In the genomic region with DNA sequence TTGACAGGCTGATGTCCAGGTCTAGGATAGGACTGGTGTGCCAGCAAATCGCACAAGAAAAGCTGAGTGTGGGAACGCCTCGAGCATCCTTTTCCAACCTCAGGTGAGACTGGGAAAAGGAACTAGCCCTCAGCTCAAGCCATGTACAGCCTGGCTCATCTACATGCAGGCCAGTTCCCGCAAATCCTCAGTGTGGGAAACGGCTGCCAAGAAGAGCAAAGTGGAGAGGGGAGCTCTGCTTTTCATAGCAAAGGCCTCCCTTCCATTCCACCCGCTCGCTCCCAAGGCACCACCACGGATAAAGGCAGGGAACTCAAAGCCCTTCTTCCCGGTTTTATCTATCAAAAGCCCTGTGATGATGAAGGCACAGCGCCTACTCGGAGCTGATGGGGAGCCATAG, we compare ENCODE assay signal across 18 mouse cellular contexts. TPM values are rescaled to one million over a fixed set of nuclear protein-coding genes. Genes with fewer than 3 reads are reported as not detected.
DNase-seq lines count a peak whose midpoint lies in the region; ATAC-seq lines count a peak whose summit lies in the region.
"Had no signal": no experiment of that assay in that cellular context is flagged by ENCODE, and none has a peak within 500 bp of the region (broad histone marks: within the 10 kb centered on the region; RNA-seq: fewer than 3 reads in every experiment).

No protein-coding gene starts in this region.

- no peak overlapping the region for H3K9ac ChIP-seq in heart, embryonic 12.5 days
- H3K9ac ChIP-seq in lung, embryonic 15.5 days = no peak overlapping the region
- H3K9ac ChIP-seq: embryonic facial prominence, embryonic 12.5 days; heart, embryonic 15.5 days; liver, embryonic 15.5 days had no signal

- no peak overlapping the region for H3K27ac ChIP-seq in heart, embryonic 10.5 days
- no peak overlapping the region for H3K27ac ChIP-seq in heart, embryonic 12.5 days (ENCODE audit: poor library complexity, severe bottlenecking)
- peak overlapping the region; percentile 12; the same call in 1 of the 2 replicates for H3K27ac ChIP-seq in lung, embryonic 15.5 days
- H3K27ac ChIP-seq in embryonic facial prominence, embryonic 10.5 days (replicated peaks) = no peak overlapping the region
- H3K27ac ChIP-seq: embryonic facial prominence, embryonic 12.5 days; heart, embryonic 15.5 days had no signal

- H3K4me2 ChIP-seq in heart, embryonic 12.5 days = no peak overlapping the region
- no peak overlapping the region for H3K4me2 ChIP-seq in lung, embryonic 15.5 days
- H3K4me2 ChIP-seq: embryonic facial prominence, embryonic 12.5 days; heart, embryonic 15.5 days; liver, embryonic 15.5 days had no signal

- no peak for ATAC-seq in heart, embryonic 12.5 days (ENCODE audit: insufficient number of reproducible peaks, low FRiP score)
- ATAC-seq in lung, embryonic 15.5 days (ENCODE audit: borderline replicate concordance, extremely low read depth, low FRiP score, low TSS enrichment) = no peak
- ATAC-seq: inflammation-experienced regulatory T-cells, adult 6 months had no signal

- H3K36me3 ChIP-seq in heart, embryonic 10.5 days = peaks cover 6% of the 10 kb centered on the region; the same call in 1 of the 2 replicates
- H3K36me3 ChIP-seq in heart, embryonic 12.5 days = no peaks in the 10 kb centered on the region
- no peaks in the 10 kb centered on the region; the same call in 1 of the 2 replicates for H3K36me3 ChIP-seq in lung, embryonic 15.5 days
- peaks cover 39% of the 10 kb centered on the region for H3K36me3 ChIP-seq in embryonic facial prominence, embryonic 10.5 days (replicated peaks)
- H3K36me3 ChIP-seq: embryonic facial prominence, embryonic 12.5 days; heart, embryonic 15.5 days had no signal

- H3K27me3 ChIP-seq in heart, embryonic 10.5 days (ENCODE audit: insufficient read depth, poor library complexity, severe bottlenecking) = peaks cover 87% of the 10 kb centered on the region
- H3K27me3 ChIP-seq in heart, embryonic 12.5 days (replicated peaks) = peaks cover 68% of the 10 kb centered on the region
- H3K27me3 ChIP-seq in lung, embryonic 15.5 days = peaks cover 18% of the 10 kb centered on the region; the same call in 1 of the 2 replicates
- H3K27me3 ChIP-seq in embryonic facial prominence, embryonic 10.5 days (replicated peaks; ENCODE audit: low read depth, poor library complexity, severe bottlenecking) = peaks cover 29% of the 10 kb centered on the region
- H3K27me3 ChIP-seq: liver, embryonic 15.5 days had no signal

- peak; percentile 62 for DNase-seq in heart, embryonic 10.5 days (ENCODE audit: low spot score)
- no peak for DNase-seq in lung, adult 18-20 months
- peak; percentile 6 for DNase-seq in embryonic facial prominence, embryonic 10.5 days (ENCODE audit: low spot score)
- DNase-seq in induced T-regulatory cell, adult 2 months (ENCODE audit: low read depth) = peak; percentile 9
- DNase-seq in frontal cortex, postnatal 25 days (ENCODE audit: low spot score in 2 of 2) = no peak
- DNase-seq: adrenal gland, postnatal 10 days; B cell, adult 2 months; gastrocnemius, postnatal 36 days; kidney, postnatal 14 days; layer of hippocampus, postnatal 36 days; left cerebral cortex, postnatal 4 days; thymus, postnatal 25 days had no signal

- WGBS in heart, embryonic 10.5 days = 82% methylated on average over 11 of the region's 11 CpGs
- 82% methylated on average over 11 of the region's 11 CpGs for WGBS in heart, embryonic 12.5 days
- 69% methylated on average over 11 of the region's 11 CpGs for WGBS in lung, embryonic 15.5 days
- WGBS in embryonic facial prominence, embryonic 10.5 days = 86% methylated on average over 11 of the region's 11 CpGs

- H3K4me3 ChIP-seq in heart, embryonic 10.5 days = no peak overlapping the region
- no peak overlapping the region for H3K4me3 ChIP-seq in heart, embryonic 12.5 days
- H3K4me3 ChIP-seq in lung, embryonic 15.5 days = no peak overlapping the region
- no peak overlapping the region for H3K4me3 ChIP-seq in embryonic facial prominence, embryonic 10.5 days
- H3K4me3 ChIP-seq: embryonic facial prominence, embryonic 12.5 days; heart, embryonic 15.5 days; liver, embryonic 15.5 days had no signal

- no peaks in the 10 kb centered on the region for H3K9me3 ChIP-seq in heart, embryonic 10.5 days
- H3K9me3 ChIP-seq in heart, embryonic 12.5 days (replicated peaks) = 0 out of 2 replicates have a peak, but pooled peaks cover 4% of the 10 kb centered on the region
- H3K9me3 ChIP-seq in lung, embryonic 15.5 days = no peaks in the 10 kb centered on the region
- peaks cover 4% of the 10 kb centered on the region; the same call in 1 of the 2 replicates for H3K9me3 ChIP-seq in embryonic facial prominence, embryonic 10.5 days
- H3K9me3 ChIP-seq: embryonic facial prominence, embryonic 12.5 days; heart, embryonic 15.5 days; liver, embryonic 15.5 days had no signal

- H3K4me1 ChIP-seq in heart, embryonic 10.5 days = peaks cover 26% of the 10 kb centered on the region
- H3K4me1 ChIP-seq in heart, embryonic 12.5 days (replicated peaks) = peaks cover 30% of the 10 kb centered on the region
- H3K4me1 ChIP-seq in lung, embryonic 15.5 days = peaks cover 70% of the 10 kb centered on the region
- H3K4me1 ChIP-seq in embryonic facial prominence, embryonic 10.5 days = peaks cover 85% of the 10 kb centered on the region

RNA-seq across cellular contexts. Expression of gene Ccdc88c, which starts 5.7 kb away (rescaled TPM):
- 2.3 and 4.4 TPM in 2 replicates for polyA plus RNA-seq in heart, embryonic 10.5 days (2016; fragmentation: Nextera tagmentation; extraction: Ambion mirVana)
- polyA plus RNA-seq in heart, embryonic 12.5 days (2016; fragmentation: Nextera tagmentation; extraction: Ambion mirVana) = 2.0 and 2.3 TPM in 2 replicates
- polyA plus RNA-seq in lung, embryonic 15.5 days (2015; fragmentation: Nextera tagmentation; extraction: Ambion mirVana) = 14.3 and 17.9 TPM in 2 replicates
- 10.8 and 12.5 TPM in 2 replicates for polyA plus RNA-seq in embryonic facial prominence, embryonic 10.5 days (2016; fragmentation: Nextera tagmentation; extraction: Ambion mirVana)

Comparison
In these comparisons a context has a peak if more than half of its experiments do, and no peak if none do; other contexts are left out.
1. DNase-seq: peak in heart, embryonic 10.5 days (single experiment), embryonic facial prominence, embryonic 10.5 days (single experiment) and induced T-regulatory cell, adult 2 months (single experiment); none in lung, adult 18-20 months (0 of 2) and frontal cortex, postnatal 25 days (0 of 2).